Mouse (Mus musculus) bone marrow macrophage, adult 2 months (primary cell): ENCODE measurements around the gene Scp2.

ENCODE experiments used
- CTCF ChIP-seq: IDR thresholded peaks from 2 replicates; pipeline ENCODE4 v1.5.1; 2012; ENCODE audit warnings: low read depth, mild to moderate bottlenecking, low read length, moderate library complexity
- POLR2A ChIP-seq: IDR thresholded peaks from 2 replicates; pipeline ENCODE4 v1.6.1; 2012; ENCODE audit warnings: mild to moderate bottlenecking, low read depth, low read length, borderline replicate concordance

- TF ChIP-seq CTCF (no peak), POLR2A (no peak)
These were observed 139.5 kb downstream of the Scp2 start for GRCm38 (mm10) chr4:108005328-108005727.
